Mouse (Mus musculus): Measurements from ENCODE around the gene Cul9. TPM values are rescaled to one million over a fixed set of nuclear protein-coding genes. Genes with fewer than 3 reads are reported as not detected.

The Cul9 gene
- polyA plus RNA-seq, 1 experiment from 2014 or later: 3.7 TPM

- H3K4me3 ChIP-seq: peak overlapping the region; percentile 61
- no peak for DNase-seq (ENCODE audit: extremely low spot score, low spot score)
- H3K27me3 ChIP-seq (ENCODE audit: poor library complexity, severe bottlenecking): peaks cover 79% of the 10 kb centered on the region
- 0 out of 2 replicates have a peak, but pooled peaks cover 2% of the 10 kb centered on the region for H3K36me3 ChIP-seq (replicated peaks)
- no peaks in the 10 kb centered on the region for H3K9me3 ChIP-seq
- peak overlapping the region; percentile 79 for H3K27ac ChIP-seq
- peaks cover 52% of the 10 kb centered on the region for H3K4me1 ChIP-seq
- WGBS: 2% methylated on average over 9 of the region's 9 CpGs
These were observed 91.6 kb downstream of the Cul9 start for GRCm38 (mm10) chr17:46454539-46454938.

- no peak for DNase-seq (ENCODE audit: extremely low spot score, low spot score)
- Histone ChIP-seq H3K36me3 (replicated peaks) (0 out of 2 replicates have a peak, but pooled peaks cover 2% of the 10 kb centered on the region), H3K27me3 (ENCODE audit: poor library complexity, severe bottlenecking) (peaks cover 73% of the 10 kb centered on the region), H3K4me3 (peak overlapping the region; percentile 61), H3K27ac (0 out of 2 replicates have a peak overlapping the region, but pooled peaks have one; percentile 79), H3K4me1 (peaks cover 52% of the 10 kb centered on the region), H3K9me3 (no peaks in the 10 kb centered on the region)
- WGBS: 2% methylated on average over 26 of the region's 26 CpGs
These were observed 92.2 kb downstream of the Cul9 start for GRCm38 (mm10) chr17:46453970-46454411.

GRCm38 (mm10) chr17:46453302-46453948 is 92.8 kb downstream of the Cul9 start:
- H3K27ac ChIP-seq: no peak overlapping the region
- H3K4me1 ChIP-seq: peaks cover 49% of the 10 kb centered on the region
- WGBS: 5% methylated on average over 13 of the region's 13 CpGs
- 0 out of 2 replicates have a peak, but pooled peaks cover 2% of the 10 kb centered on the region for H3K36me3 ChIP-seq (replicated peaks)
- no peak for DNase-seq (ENCODE audit: extremely low spot score, low spot score)
- no peaks in the 10 kb centered on the region for H3K9me3 ChIP-seq
- peaks cover 68% of the 10 kb centered on the region for H3K27me3 ChIP-seq (ENCODE audit: poor library complexity, severe bottlenecking)
- peak overlapping the region; percentile 61; the same call in 1 of the 2 replicates for H3K4me3 ChIP-seq

GRCm38 (mm10) chr17:46452683-46453082 is 93.5 kb downstream of the Cul9 start:
- no peak for DNase-seq (ENCODE audit: extremely low spot score, low spot score)
- 36% methylated on average over 5 of the region's 5 CpGs for WGBS
- Histone ChIP-seq H3K9me3 (no peaks in the 10 kb centered on the region), H3K27ac (no peak overlapping the region), H3K27me3 (ENCODE audit: poor library complexity, severe bottlenecking) (peaks cover 67% of the 10 kb centered on the region), H3K36me3 (replicated peaks) (0 out of 2 replicates have a peak, but pooled peaks cover 2% of the 10 kb centered on the region), H3K4me1 (peaks cover 48% of the 10 kb centered on the region), H3K4me3 (no peak overlapping the region)

Small RNA genes lying within 50 kb of the gene (microRNA-seq; reads per million reads assigned to microRNA genes)
- gene Mir6976: not detected

Other genes starting within 250 kb of the Cul9 start
- 1.2 TPM in 2 replicates for gene Dlk2, start 249.0 kb downstream of the Cul9 start, polyA plus RNA-seq (2016; fragmentation: Nextera tagmentation; extraction: Ambion mirVana)
- gene Abcc10, start 218.0 kb downstream of the Cul9 start, polyA plus RNA-seq (2016; fragmentation: Nextera tagmentation; extraction: Ambion mirVana): 5.8 and 6.1 TPM in 2 replicates
- gene Zfp318, start 162.7 kb downstream of the Cul9 start, polyA plus RNA-seq (2016; fragmentation: Nextera tagmentation; extraction: Ambion mirVana): 6.8 and 7.1 TPM in 2 replicates
- 0.76 TPM in 1 of 2 replicates, not detected in the other for gene Crip3, start 117.5 kb downstream of the Cul9 start, polyA plus RNA-seq (2016; fragmentation: Nextera tagmentation; extraction: Ambion mirVana)
- gene Slc22a7, start 107.9 kb downstream of the Cul9 start, polyA plus RNA-seq (2016; fragmentation: Nextera tagmentation; extraction: Ambion mirVana): not detected in 2 replicates
- 0.71 and 1.1 TPM in 2 replicates for gene Ttbk1, start 58.7 kb downstream of the Cul9 start, polyA plus RNA-seq (2016; fragmentation: Nextera tagmentation; extraction: Ambion mirVana)
- 107 TPM in 2 replicates for gene Dnph1, start 49.7 kb downstream of the Cul9 start, polyA plus RNA-seq (2016; fragmentation: Nextera tagmentation; extraction: Ambion mirVana)
- gene Srf, start 9.8 kb upstream of the Cul9 start, polyA plus RNA-seq (2016; fragmentation: Nextera tagmentation; extraction: Ambion mirVana): 5.4 and 5.5 TPM in 2 replicates
- 66.0 and 68.4 TPM in 2 replicates for gene Ptk7, start 83.1 kb upstream of the Cul9 start, polyA plus RNA-seq (2016; fragmentation: Nextera tagmentation; extraction: Ambion mirVana)
- gene Klc4, start 99.6 kb upstream of the Cul9 start, polyA plus RNA-seq (2016; fragmentation: Nextera tagmentation; extraction: Ambion mirVana): 29.1 and 31.8 TPM in 2 replicates
- gene Mrpl2, start 99.8 kb upstream of the Cul9 start, polyA plus RNA-seq (2016; fragmentation: Nextera tagmentation; extraction: Ambion mirVana): 136 and 137 TPM in 2 replicates
- gene Cul7, start 103.9 kb upstream of the Cul9 start, polyA plus RNA-seq (2016; fragmentation: Nextera tagmentation; extraction: Ambion mirVana): 38.0 and 40.9 TPM in 2 replicates
- 69.0 and 70.1 TPM in 2 replicates for gene Rrp36, start 128.0 kb upstream of the Cul9 start, polyA plus RNA-seq (2016; fragmentation: Nextera tagmentation; extraction: Ambion mirVana)
- gene Mea1, start 132.4 kb upstream of the Cul9 start, polyA plus RNA-seq (2016; fragmentation: Nextera tagmentation; extraction: Ambion mirVana): 163 and 165 TPM in 2 replicates
- gene Klhdc3, start 134.5 kb upstream of the Cul9 start, polyA plus RNA-seq (2016; fragmentation: Nextera tagmentation; extraction: Ambion mirVana): 132 and 133 TPM in 2 replicates
- 144 and 154 TPM in 2 replicates for gene Ppp2r5d, start 158.7 kb upstream of the Cul9 start, polyA plus RNA-seq (2016; fragmentation: Nextera tagmentation; extraction: Ambion mirVana)
- gene Pex6, start 165.1 kb upstream of the Cul9 start, polyA plus RNA-seq (2016; fragmentation: Nextera tagmentation; extraction: Ambion mirVana): 19.6 and 20.2 TPM in 2 replicates
- 0.80 and 0.87 TPM in 2 replicates for gene Gnmt, start 182.8 kb upstream of the Cul9 start, polyA plus RNA-seq (2016; fragmentation: Nextera tagmentation; extraction: Ambion mirVana)
- 71.8 and 71.9 TPM in 2 replicates for gene Cnpy3, start 205.8 kb upstream of the Cul9 start, polyA plus RNA-seq (2016; fragmentation: Nextera tagmentation; extraction: Ambion mirVana)
- 0.55 and 1.00 TPM in 2 replicates for gene Ptcra, start 217.3 kb upstream of the Cul9 start, polyA plus RNA-seq (2016; fragmentation: Nextera tagmentation; extraction: Ambion mirVana)
- 54.4 and 54.7 TPM in 2 replicates for gene 2310039H08Rik, start 226.2 kb upstream of the Cul9 start, polyA plus RNA-seq (2016; fragmentation: Nextera tagmentation; extraction: Ambion mirVana)
- gene Rpl7l1, start 236.3 kb upstream of the Cul9 start, polyA plus RNA-seq (2016; fragmentation: Nextera tagmentation; extraction: Ambion mirVana): 242 and 248 TPM in 2 replicates

Measured in forebrain, embryonic 10.5 days (tissue).